Mouse (Mus musculus) ovary, postnatal 14 days (tissue): ENCODE data around the gene Pbxip1.
"Not testable (repeated sequence)": the region's sequence is repeated elsewhere in the genome, so short reads cannot be mapped to it uniquely, and the experiment has no call there.

Source experiments
- DNase-seq: peaks from one replicate; pipeline ENCODE4 v3.0.0; 2022; ENCODE audit warnings: low spot score

Gene Pbxip1

GRCm38 (mm10) chr3:89409701-89410100 lies 26.8 kb upstream of the Pbxip1 start:
- no peak for DNase-seq

- no peak for DNase-seq
Measured at GRCm38 (mm10) chr3:89410864-89411263, 25.6 kb upstream of the Pbxip1 start.

- peak; percentile 100 for DNase-seq
Measured at GRCm38 (mm10) chr3:89411490-89412393, 24.8 kb upstream of the Pbxip1 start, which contains the start of gene Flad1. TSS of gene Flad1 (minus strand) at chr3:89411870.

GRCm38 (mm10) chr3:89416158-89416557 lies 20.3 kb upstream of the Pbxip1 start:
- no peak for DNase-seq

GRCm38 (mm10) chr3:89417131-89417530 lies 19.4 kb upstream of the Pbxip1 start:
- DNase-seq: no peak

GRCm38 (mm10) chr3:89417840-89418169 lies 18.7 kb upstream of the Pbxip1 start:
- DNase-seq: no peak

GRCm38 (mm10) chr3:89418170-89418860 lies 18.2 kb upstream of the Pbxip1 start, which contains the start of the genes Cks1b and Shc1:
TSS of gene Cks1b (minus strand) at chr3:89418383.
TSS of gene Shc1 (plus strand) at chr3:89418443.
- peak; percentile 87 for DNase-seq

GRCm38 (mm10) chr3:89418861-89419250 lies 17.6 kb upstream of the Pbxip1 start:
- peak; percentile 65 for DNase-seq

GRCm38 (mm10) chr3:89419571-89419970 lies 16.9 kb upstream of the Pbxip1 start:
- peak; percentile 57 for DNase-seq

- DNase-seq: no peak
Measured at GRCm38 (mm10) chr3:89419981-89420380, 16.5 kb upstream of the Pbxip1 start.

GRCm38 (mm10) chr3:89420421-89420820 lies 16.1 kb upstream of the Pbxip1 start:
- DNase-seq: no peak

- DNase-seq: peak; percentile 67
Measured at GRCm38 (mm10) chr3:89421002-89421774, 15.3 kb upstream of the Pbxip1 start.

- DNase-seq: no peak
Measured at GRCm38 (mm10) chr3:89421810-89422473, 14.6 kb upstream of the Pbxip1 start.

GRCm38 (mm10) chr3:89422556-89423205 lies 13.8 kb upstream of the Pbxip1 start:
- DNase-seq: no peak

- no peak for DNase-seq
Measured at GRCm38 (mm10) chr3:89424416-89425140, 11.9 kb upstream of the Pbxip1 start.

GRCm38 (mm10) chr3:89425141-89425525 lies 11.4 kb upstream of the Pbxip1 start:
- no peak for DNase-seq

GRCm38 (mm10) chr3:89425876-89426275 lies 10.6 kb upstream of the Pbxip1 start:
- DNase-seq: no peak

- DNase-seq: not testable (repeated sequence)
Measured at GRCm38 (mm10) chr3:89429021-89429420, 7.5 kb upstream of the Pbxip1 start.

- DNase-seq: peak; percentile 88
Measured at GRCm38 (mm10) chr3:89430171-89431159, 6.0 kb upstream of the Pbxip1 start, which contains the start of gene Pygo2. TSS of gene Pygo2 (plus strand) at chr3:89430214.
